Mouse (Mus musculus): Measurements from ENCODE around the gene Cacna1f. TPM values are rescaled to one million over a fixed set of nuclear protein-coding genes. Genes with fewer than 3 reads are reported as not detected.
A peak's percentile ranks its signal among the peaks of the same experiment; 100 is the strongest.

Gene Cacna1f
- not detected in 2 replicates for polyA plus RNA-seq (2012; ENCODE audit: insufficient read depth, insufficient read length, missing spikeins)

GRCm38 (mm10) chrX:7606783-7607182, at the start of gene Cacna1f:
TSS of gene Cacna1f (plus strand) at chrX:7607083.
- no peak within 1 kb of the TSS for H3K4me3 ChIP-seq (ENCODE audit: insufficient read depth, low read depth, low read length)
- H3K4me1 ChIP-seq (ENCODE audit: control insufficient read depth, insufficient read depth, insufficient read length, low read length): no peaks in the 10 kb centered on the region
- no peak within 1 kb of the TSS for H3K27ac ChIP-seq (replicated peaks; ENCODE audit: low read depth, low read length)

DNA sequence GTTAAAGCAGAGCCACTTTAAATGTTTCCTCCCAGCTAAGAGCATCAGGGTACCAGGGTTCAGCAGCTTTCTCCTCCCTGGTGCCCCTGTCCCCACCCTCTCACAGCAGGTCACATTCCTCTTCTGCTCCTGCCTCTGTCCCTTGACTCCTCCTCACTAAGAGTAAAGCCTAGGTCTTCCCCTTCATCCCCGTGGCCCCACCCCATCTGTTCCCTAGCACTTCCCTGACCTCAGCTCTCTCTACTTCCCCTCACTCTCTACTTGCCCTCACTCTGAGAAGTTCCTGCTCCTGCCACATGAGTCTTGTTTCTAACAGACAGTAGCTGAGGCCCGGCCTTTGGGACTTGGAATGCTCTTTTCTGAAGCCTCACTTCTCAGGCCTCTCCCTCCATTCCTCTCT, 43.8 kb upstream of the Cacna1f start:
- Histone ChIP-seq H3K27ac (replicated peaks; ENCODE audit: low read depth, low read length) (no peak overlapping the region), H3K4me1 (ENCODE audit: control insufficient read depth, insufficient read depth, insufficient read length, low read length) (no peaks in the 10 kb centered on the region), H3K4me3 (ENCODE audit: insufficient read depth, low read depth, low read length) (no peak overlapping the region)

- H3K4me1 ChIP-seq (ENCODE audit: control insufficient read depth, insufficient read depth, insufficient read length, low read length): no peaks in the 10 kb centered on the region
- H3K4me3 ChIP-seq (ENCODE audit: insufficient read depth, low read depth, low read length): no peak overlapping the region
- no peak overlapping the region for H3K27ac ChIP-seq (replicated peaks; ENCODE audit: low read depth, low read length)
These were observed 40.5 kb upstream of the Cacna1f start for GRCm38 (mm10) chrX:7566352-7566751.

DNA sequence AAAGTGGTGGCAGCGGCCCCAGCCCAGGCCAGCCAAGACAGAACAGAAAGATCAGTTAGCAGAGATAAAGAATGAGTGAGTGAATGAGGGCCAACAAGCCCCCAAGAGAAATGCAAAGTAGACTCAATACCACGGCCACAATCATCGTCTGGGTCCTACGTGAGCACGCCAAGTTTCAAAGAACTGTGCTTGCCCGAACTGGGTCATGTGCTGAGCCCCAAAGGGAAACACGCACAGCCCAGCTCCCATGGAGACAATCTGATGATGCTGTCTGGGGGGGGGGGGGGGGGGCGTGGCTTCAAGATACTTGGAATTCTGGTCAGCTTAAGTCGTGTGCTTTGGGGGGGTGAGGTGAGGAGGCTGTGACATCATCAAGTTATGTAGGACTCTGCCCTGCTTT, 39.4 kb upstream of the Cacna1f start:
- Histone ChIP-seq H3K4me3 (ENCODE audit: insufficient read depth, low read depth, low read length) (no peak overlapping the region), H3K4me1 (ENCODE audit: control insufficient read depth, insufficient read depth, insufficient read length, low read length) (no peaks in the 10 kb centered on the region), H3K27ac (replicated peaks; ENCODE audit: low read depth, low read length) (no peak overlapping the region)

DNA sequence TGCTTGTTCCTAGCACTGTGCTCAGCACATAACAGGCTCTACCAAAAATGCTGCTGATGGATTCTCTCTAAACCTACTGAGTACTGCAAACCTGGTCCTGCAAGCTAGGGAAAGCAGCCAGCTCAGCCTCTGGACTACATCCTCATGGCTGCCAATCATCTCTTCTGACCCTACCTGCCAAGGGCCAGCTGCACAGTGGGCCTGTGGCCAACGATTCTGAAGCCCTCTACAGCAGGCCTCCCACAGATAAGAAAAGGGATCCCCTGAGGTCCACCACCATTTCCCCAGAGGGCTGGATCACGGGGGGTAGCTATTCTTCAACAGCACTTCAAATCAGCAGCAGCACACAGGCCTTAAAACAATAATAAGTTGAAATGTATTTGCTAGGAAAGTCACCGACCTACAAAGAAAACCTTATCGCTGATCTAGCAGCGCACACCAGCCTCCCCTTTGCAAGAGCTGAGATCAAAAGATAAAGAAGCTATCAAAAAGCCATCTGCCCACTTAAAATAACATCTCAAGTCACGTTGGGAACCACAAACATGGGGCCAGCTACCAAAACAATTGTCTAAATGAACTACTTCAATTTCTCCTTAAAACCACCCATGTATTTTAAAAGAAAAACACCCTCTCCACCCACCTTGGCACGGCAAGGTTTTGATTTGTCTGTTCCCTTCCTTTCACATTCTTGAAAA, 36.3 kb upstream of the Cacna1f start:
- Histone ChIP-seq H3K27ac (replicated peaks; ENCODE audit: low read depth, low read length) (no peak overlapping the region), H3K4me3 (ENCODE audit: insufficient read depth, low read depth, low read length) (no peak overlapping the region), H3K4me1 (ENCODE audit: control insufficient read depth, insufficient read depth, insufficient read length, low read length) (peaks cover 8% of the 10 kb centered on the region; the same call in 1 of the 2 replicates)

DNA sequence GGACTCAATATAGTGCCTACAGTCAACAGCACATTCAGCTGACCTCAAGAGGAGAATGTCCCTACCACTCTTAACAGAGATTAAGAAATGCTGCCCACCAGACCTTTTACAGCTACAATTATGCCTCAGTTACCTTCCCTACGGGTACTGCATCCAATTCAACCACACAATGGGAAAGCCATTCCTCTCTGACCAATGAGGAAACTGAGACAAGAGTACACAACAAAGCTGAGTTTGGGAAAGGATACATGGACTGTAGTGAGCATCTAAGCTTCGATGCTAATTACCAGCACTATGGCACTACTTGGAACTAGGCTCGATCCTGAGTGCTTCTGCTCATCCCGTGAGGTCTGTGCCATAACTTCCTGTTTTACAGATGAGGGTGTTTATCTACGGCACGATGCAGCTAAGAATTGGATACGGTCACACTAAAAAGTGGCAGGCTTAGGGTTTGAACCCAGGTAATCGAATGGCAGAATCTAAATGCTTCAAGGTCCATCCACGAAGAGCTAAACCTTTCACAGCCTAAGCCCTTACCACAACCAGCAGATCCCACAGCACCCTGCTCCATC, 35.2 kb upstream of the Cacna1f start:
- Histone ChIP-seq H3K4me3 (ENCODE audit: insufficient read depth, low read depth, low read length) (no peak overlapping the region), H3K4me1 (ENCODE audit: control insufficient read depth, insufficient read depth, insufficient read length, low read length) (peaks cover 8% of the 10 kb centered on the region; the same call in 1 of the 2 replicates), H3K27ac (replicated peaks; ENCODE audit: low read depth, low read length) (no peak overlapping the region)

- no peak overlapping the region for H3K27ac ChIP-seq (replicated peaks; ENCODE audit: low read depth, low read length)
- H3K4me3 ChIP-seq (ENCODE audit: insufficient read depth, low read depth, low read length): no peak overlapping the region
- peaks cover 8% of the 10 kb centered on the region; the same call in 1 of the 2 replicates for H3K4me1 ChIP-seq (ENCODE audit: control insufficient read depth, insufficient read depth, insufficient read length, low read length)
These were observed 34.4 kb upstream of the Cacna1f start for GRCm38 (mm10) chrX:7572466-7572865.

GRCm38 (mm10) chrX:7573176-7574086, 33.5 kb upstream of the Cacna1f start, which contains the start of gene Foxp3:
TSS of gene Foxp3 (plus strand) at chrX:7573644.
- H3K4me3 ChIP-seq (ENCODE audit: insufficient read depth, low read depth, low read length): peak within 1 kb of the TSS; percentile 82
- peaks cover 8% of the 10 kb centered on the region; the same call in 1 of the 2 replicates for H3K4me1 ChIP-seq (ENCODE audit: control insufficient read depth, insufficient read depth, insufficient read length, low read length)
- peak within 1 kb of the TSS; percentile 56 for H3K27ac ChIP-seq (replicated peaks; ENCODE audit: low read depth, low read length)

DNA sequence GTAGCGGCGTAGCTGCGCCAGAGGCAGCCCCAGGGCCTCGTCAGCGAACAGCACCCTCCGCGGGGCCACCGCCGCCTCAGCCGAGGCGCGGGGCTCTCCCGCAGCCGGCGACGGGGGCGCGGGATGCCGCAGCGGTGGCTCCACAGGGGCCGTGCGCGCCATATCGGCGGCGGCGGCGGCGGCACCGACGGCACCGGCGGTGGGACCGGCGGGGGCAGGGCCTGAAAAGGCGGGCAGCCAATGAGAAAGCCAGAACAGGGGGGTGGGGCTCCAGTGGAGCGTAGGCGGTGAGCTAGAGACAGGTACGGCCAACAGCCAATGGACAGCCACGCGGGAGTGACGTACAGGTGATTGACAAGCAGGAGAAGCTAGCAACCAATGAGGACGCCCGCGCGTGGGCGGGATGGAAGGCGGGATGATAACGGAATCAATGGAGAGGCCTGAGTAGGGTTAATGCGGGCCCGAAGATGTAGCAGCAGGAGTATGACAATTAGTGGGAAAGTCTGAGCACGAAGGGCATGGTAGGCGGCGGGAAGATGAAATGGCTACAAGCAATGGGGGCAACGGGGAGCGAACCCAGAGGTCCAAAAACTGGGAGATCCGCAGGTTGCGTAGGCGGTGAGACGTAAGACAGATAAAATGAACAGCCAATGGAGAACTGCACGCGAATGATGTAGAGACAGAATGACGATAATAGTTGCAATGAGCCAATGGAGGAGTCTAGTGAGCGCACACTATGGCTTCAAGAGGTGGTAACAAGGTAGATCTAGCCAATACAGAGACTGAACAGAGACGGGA, 32.6 kb upstream of the Cacna1f start, which contains the start of gene Ppp1r3f:
Ppp1r3f (minus strand) TSS at position 197 of the 798 bp plus-strand sequence.
- Histone ChIP-seq H3K4me3 (ENCODE audit: insufficient read depth, low read depth, low read length) (peak within 1 kb of the TSS; percentile 82), H3K27ac (replicated peaks; ENCODE audit: low read depth, low read length) (peak within 1 kb of the TSS; percentile 56), H3K4me1 (ENCODE audit: control insufficient read depth, insufficient read depth, insufficient read length, low read length) (peaks cover 8% of the 10 kb centered on the region; the same call in 1 of the 2 replicates)

DNA sequence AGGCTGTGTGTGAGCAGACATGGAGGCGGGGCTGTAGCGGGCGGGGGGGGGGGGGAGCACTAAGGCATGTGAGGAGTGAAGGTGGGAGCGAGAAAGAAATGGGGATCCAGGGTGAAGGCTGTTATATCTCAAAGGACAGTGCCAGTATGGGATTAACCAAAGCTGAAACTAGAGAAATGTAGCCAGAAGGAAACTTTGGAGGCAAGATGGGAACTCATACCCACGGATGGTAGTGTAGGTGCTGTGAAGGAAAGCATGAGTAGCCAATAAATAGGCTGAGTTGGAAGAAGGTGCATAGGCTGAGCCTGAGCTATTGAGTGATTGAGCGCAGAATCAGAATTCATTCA, 32.0 kb upstream of the Cacna1f start:
- Histone ChIP-seq H3K27ac (replicated peaks; ENCODE audit: low read depth, low read length) (no peak overlapping the region), H3K4me1 (ENCODE audit: control insufficient read depth, insufficient read depth, insufficient read length, low read length) (peaks cover 8% of the 10 kb centered on the region; the same call in 1 of the 2 replicates), H3K4me3 (ENCODE audit: insufficient read depth, low read depth, low read length) (no peak overlapping the region)

GRCm38 (mm10) chrX:7581151-7581550, 25.7 kb upstream of the Cacna1f start:
- no peak overlapping the region for H3K4me3 ChIP-seq (ENCODE audit: insufficient read depth, low read depth, low read length)
- no peaks in the 10 kb centered on the region for H3K4me1 ChIP-seq (ENCODE audit: control insufficient read depth, insufficient read depth, insufficient read length, low read length)
- no peak overlapping the region for H3K27ac ChIP-seq (replicated peaks; ENCODE audit: low read depth, low read length)

GRCm38 (mm10) chrX:7583881-7584280, 23.0 kb upstream of the Cacna1f start:
- Histone ChIP-seq H3K4me3 (ENCODE audit: insufficient read depth, low read depth, low read length) (no peak overlapping the region), H3K27ac (replicated peaks; ENCODE audit: low read depth, low read length) (no peak overlapping the region), H3K4me1 (ENCODE audit: control insufficient read depth, insufficient read depth, insufficient read length, low read length) (no peaks in the 10 kb centered on the region)

DNA sequence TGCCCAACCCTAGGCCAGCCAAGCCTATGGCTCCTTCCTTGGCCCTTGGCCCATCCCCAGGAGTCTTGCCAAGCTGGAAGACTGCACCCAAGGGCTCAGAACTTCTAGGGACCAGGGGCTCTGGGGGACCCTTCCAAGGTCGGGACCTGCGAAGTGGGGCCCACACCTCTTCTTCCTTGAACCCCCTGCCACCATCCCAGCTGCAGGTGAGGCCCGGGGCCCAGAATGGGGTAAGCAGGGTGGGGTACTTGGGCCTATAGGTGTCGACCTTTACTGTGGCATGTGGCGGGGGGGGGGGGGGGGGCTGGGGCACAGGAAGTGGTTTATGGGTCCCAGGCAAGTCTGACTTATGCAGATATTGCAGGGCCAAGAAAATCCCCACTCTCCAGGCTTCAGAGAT, 20.5 kb upstream of the Cacna1f start:
- Histone ChIP-seq H3K4me1 (ENCODE audit: control insufficient read depth, insufficient read depth, insufficient read length, low read length) (no peaks in the 10 kb centered on the region), H3K4me3 (ENCODE audit: insufficient read depth, low read depth, low read length) (no peak overlapping the region), H3K27ac (replicated peaks; ENCODE audit: low read depth, low read length) (no peak overlapping the region)

GRCm38 (mm10) chrX:7595371-7595770, 11.5 kb upstream of the Cacna1f start:
- no peak overlapping the region for H3K27ac ChIP-seq (replicated peaks; ENCODE audit: low read depth, low read length)
- H3K4me3 ChIP-seq (ENCODE audit: insufficient read depth, low read depth, low read length): no peak overlapping the region
- H3K4me1 ChIP-seq (ENCODE audit: control insufficient read depth, insufficient read depth, insufficient read length, low read length): no peaks in the 10 kb centered on the region
